Mouse (Mus musculus) embryonic facial prominence, embryonic 10.5 days (tissue): ENCODE results near the gene Ufm1. TPM values are rescaled to one million over a fixed set of nuclear protein-coding genes. Genes with fewer than 3 reads are reported as not detected.
A peak's percentile ranks its signal among the peaks of the same experiment; 100 is the strongest.

ENCODE experiments used
- DNase-seq: peaks from one replicate; pipeline ENCODE4 v3.0.0-alpha.2; 2017; ENCODE audit warnings: low spot score
- H3K27ac ChIP-seq: fragments of 300-500 bp; sonication (generic); replicated peaks from 2 replicates; pipeline ENCODE4 v1.5.1; 2016; ENCODE audit warnings: mild to moderate bottlenecking
- H3K27me3 ChIP-seq: fragments of 300-500 bp; sonication (generic); replicated peaks from 2 replicates; pipeline ENCODE4 v1.6.1; 2016; ENCODE audit warnings: low read depth, mild to moderate bottlenecking; ENCODE audit not compliant: poor library complexity, severe bottlenecking
- H3K36me3 ChIP-seq: fragments of 300-500 bp; sonication (generic); replicated peaks from 2 replicates; pipeline ENCODE4 v1.6.1; 2016; ENCODE audit warnings: mild to moderate bottlenecking, moderate library complexity
- H3K4me1 ChIP-seq: fragments of 300-500 bp; sonication (generic); 2 replicates; pipeline ENCODE4 v1.6.1; 2016
- H3K4me3 ChIP-seq: fragments of 300-500 bp; sonication (generic); 2 replicates; pipeline ENCODE4 v1.5.1; 2016; ENCODE audit warnings: mild to moderate bottlenecking, moderate library complexity
- H3K9me3 ChIP-seq: fragments of 300-500 bp; sonication (generic); 2 replicates; pipeline ENCODE4 v1.6.1; 2016; ENCODE audit warnings: mild to moderate bottlenecking
- WGBS: fragments of 180-500 bp; shearing (Covaris S2); methylation state at CpG from one replicate; pipeline ENCODE4 v1.1.7; 2016; 5-methylcytosine and 5-hydroxymethylcytosine counted together
- polyA plus RNA-seq: library from polyadenylated mRNA; unstranded; fragments of >200 nt; fragmentation: Nextera tagmentation; extraction: Ambion mirVana; gene quantifications from 2 replicates; pipeline ENCODE4 v1.2.1, GENCODE M21; 2016

Gene Ufm1
- 97.1 and 100 TPM in 2 replicates for polyA plus RNA-seq

DNA sequence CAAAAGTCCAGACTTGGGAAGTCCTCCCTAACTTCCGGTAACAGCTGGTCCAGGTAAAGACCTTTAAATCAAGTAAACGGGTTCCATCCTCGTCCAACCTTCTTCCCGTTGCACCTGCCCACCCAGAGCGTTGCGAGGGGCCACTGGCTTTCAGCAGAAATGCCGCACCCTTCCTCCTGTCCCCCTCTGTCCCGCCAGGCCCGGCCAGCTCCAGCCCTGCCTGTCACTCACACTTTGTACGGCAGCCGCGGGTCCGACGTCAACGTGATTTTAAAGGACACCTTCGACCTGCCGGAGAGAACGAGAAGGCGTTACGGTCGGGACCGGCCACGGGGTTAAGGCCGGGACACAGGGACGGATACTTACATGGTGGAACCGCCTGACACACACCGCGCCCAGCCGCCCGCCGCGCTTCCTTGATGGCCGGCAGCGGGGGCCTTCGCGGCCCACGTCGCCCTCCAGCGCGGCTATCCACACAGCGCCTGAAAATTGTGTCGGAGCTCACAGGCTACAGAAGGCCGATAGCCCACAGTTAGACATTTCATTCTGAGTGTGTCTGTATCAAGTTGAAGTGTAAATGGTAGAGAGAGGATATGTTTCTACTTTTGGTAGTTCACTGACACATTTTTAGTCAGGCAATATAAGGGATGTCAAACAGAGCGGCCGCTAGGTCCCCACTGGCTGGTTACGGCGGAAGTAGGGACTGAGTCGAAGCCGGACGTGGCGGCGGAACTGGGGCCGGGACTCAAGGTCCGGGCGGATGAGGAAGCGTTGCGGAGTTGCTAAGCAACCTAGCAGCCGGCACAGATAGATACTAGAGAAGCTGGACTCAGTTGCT lies at the start of gene Ufm1:
Gene Ufm1 (minus strand): TSS at position 448 of the 838 bp plus-strand sequence.
- Histone ChIP-seq H3K27ac (peak within 1 kb of the TSS; percentile 95), H3K4me1 (peaks cover 7% of the 10 kb centered on the region)
- under 1% methylated on average over 58 of the region's 58 CpGs for WGBS

DNA sequence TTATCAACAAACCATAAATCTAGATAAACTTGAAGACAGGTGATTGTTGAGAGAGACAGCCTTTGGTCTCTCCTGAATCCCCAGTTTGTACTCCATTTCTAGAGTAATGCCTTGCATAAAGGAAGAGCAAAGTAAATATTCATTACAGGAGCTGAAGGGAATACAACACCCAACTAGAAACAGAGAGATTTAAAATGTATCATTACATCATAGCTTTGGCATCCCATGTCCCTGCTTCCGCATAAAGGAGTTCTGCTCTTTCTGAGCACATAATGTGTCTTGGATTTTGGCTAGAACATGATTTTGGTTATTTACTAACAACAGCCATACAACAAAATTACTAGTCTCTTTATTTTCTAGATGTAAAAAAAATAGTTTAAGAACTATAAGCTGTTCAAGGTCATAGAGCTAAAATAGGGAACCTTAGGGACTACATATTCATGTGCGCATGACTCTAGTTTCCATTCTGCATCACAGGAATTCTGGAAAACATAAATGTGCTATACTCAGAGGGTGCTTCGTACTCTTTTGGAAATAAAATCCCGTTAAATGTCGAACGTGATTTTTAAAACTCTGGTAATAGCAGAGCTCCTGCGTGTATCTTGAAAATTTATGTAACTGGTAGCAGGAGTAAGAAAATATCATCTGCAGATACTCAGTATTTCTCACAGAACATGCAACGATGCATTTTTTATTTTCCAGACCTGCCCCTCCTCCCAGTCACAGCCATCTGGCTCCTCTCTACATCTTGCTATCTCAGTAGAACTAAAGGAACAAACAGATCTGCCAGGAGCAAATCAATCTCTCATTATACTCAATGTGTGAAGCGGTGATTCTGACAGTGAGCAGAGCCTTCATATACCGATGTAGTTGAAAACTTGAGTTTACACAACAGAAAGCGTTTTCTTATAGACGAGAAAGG lies 27.2 kb upstream of the Ufm1 start:
- 93% methylated on average over 12 of the region's 12 CpGs for WGBS
- peaks cover 4% of the 10 kb centered on the region; the same call in 1 of the 2 replicates for H3K9me3 ChIP-seq

More for the DNA sequence above, at the start of gene Ufm1:
- no peaks in the 10 kb centered on the region for H3K27me3 ChIP-seq
- peak; percentile 94 for DNase-seq
- H3K9me3 ChIP-seq: no peaks in the 10 kb centered on the region
- H3K36me3 ChIP-seq: peaks cover 36% of the 10 kb centered on the region
- H3K4me3 ChIP-seq: peak within 1 kb of the TSS; percentile 97

DNA sequence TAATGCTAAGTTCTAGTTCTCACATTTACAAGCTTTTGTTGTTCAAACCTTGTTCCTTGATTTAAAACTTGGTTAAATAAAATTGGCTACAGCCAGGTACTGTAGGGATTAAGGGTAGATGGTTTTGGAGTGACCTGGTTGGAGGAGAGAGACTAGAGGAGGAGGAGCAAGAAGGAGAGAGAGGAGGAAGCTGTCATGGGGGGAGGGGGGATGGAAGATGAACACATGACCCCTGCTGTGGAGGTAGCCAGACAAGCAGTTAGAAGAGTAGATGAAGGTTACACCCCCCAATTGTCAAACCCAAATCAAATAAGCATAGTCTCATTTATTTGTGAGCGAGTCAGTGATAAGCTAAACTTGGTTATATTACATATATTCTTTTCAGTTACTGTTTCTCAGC lies 8.0 kb upstream of the Ufm1 start:
- no peak overlapping the region for H3K27ac ChIP-seq
- H3K4me3 ChIP-seq: no peak overlapping the region
- DNase-seq: no peak
- H3K4me1 ChIP-seq: peaks cover 17% of the 10 kb centered on the region
- 88% methylated on average over 1 of the region's 1 CpGs for WGBS
- no peaks in the 10 kb centered on the region for H3K36me3 ChIP-seq
- H3K27me3 ChIP-seq: no peaks in the 10 kb centered on the region
- H3K9me3 ChIP-seq: no peaks in the 10 kb centered on the region

More for the DNA sequence above, 27.2 kb upstream of the Ufm1 start:
- Histone ChIP-seq H3K4me1 (no peaks in the 10 kb centered on the region), H3K4me3 (no peak overlapping the region), H3K27ac (no peak overlapping the region), H3K36me3 (no peaks in the 10 kb centered on the region), H3K27me3 (no peaks in the 10 kb centered on the region)
- DNase-seq: no peak

DNA sequence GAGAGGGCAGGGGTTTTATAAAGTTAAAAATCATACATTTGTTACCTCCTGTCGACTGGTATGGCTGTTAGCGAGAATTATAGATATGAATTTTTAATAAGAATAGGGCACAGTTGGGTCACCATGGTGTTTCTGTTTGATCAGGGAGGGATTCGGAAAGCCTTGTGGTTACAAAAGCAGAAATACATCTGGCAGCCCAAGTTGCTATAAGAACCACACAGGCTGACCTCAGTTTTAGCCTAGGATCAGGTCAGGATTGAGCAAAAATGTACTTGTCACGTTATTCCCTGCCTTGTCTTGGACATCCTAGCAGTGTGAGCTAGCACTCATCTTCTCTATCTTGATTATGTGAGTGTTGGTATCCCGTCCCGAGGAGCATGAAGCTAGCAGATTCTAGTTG lies 6.9 kb upstream of the Ufm1 start:
- H3K36me3 ChIP-seq: no peaks in the 10 kb centered on the region
- H3K27me3 ChIP-seq: no peaks in the 10 kb centered on the region
- no peak overlapping the region for H3K4me3 ChIP-seq
- WGBS: 79% methylated on average over 6 of the region's 6 CpGs
- DNase-seq: no peak
- no peak overlapping the region for H3K27ac ChIP-seq
- peaks cover 17% of the 10 kb centered on the region for H3K4me1 ChIP-seq
- no peaks in the 10 kb centered on the region for H3K9me3 ChIP-seq

DNA sequence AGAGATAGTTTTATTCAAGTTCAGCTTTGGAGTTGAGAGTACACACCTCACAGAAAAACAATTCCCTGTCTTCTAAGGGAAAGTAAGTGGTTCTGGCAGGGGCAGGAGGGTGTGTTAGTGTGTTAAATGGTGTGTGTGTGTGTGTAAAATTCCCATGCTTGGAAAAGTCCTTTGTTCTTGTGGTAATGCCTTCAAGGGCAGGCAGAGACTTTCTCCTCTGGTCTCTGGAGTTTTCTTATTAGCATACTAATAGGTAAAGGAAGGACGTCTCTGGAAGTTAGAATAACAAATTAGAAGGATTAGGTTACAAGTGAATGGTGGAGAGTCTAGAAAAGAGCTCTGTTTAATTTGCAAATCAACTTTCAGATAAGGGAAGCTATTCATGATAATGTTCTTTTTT lies 5.6 kb upstream of the Ufm1 start:
- Histone ChIP-seq H3K4me3 (no peak overlapping the region), H3K27me3 (no peaks in the 10 kb centered on the region), H3K9me3 (no peaks in the 10 kb centered on the region), H3K27ac (peak overlapping the region; percentile 72), H3K36me3 (no peaks in the 10 kb centered on the region), H3K4me1 (peaks cover 17% of the 10 kb centered on the region)
- DNase-seq: no peak
- WGBS: 8% methylated on average over 1 of the region's 1 CpGs

DNA sequence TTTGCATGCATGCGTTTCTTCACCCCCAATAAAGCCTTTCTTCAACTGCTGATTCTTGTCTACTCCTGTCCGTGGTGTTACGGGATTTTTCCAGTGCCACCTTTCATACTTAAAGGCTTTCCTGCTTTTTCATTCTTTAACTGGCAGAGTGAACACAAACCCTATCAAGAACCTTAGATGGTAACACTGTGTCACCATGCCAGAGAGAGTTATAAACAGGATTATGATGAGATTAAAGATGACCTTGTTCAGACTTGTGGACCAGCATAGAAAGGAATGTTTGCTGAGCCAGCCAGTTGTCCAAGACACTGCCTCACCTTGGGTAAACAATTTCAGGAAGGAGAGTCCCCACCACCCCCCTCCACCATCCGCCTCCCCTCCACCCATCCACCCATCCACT lies 4.6 kb upstream of the Ufm1 start:
- H3K4me3 ChIP-seq: no peak overlapping the region
- H3K4me1 ChIP-seq: peaks cover 17% of the 10 kb centered on the region
- 84% methylated on average over 4 of the region's 4 CpGs for WGBS

DNA sequence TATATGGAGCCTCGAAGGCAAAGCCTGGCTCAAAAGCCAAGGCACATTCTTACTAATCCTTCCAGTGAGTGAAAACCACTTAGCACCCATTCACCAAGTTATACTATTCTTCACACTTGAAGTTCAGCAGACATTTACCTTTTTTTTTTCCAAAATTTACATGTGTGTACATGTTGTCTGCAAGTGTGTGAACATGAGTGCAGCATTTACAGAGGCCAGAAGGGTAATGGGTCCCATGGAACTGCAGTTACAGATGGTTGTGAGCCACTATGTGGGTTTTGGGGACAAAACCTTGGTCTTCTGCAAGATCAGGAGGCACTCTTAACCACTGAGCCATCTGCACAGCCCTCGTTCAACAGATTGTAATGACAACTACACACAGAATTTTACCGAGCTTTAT lies 8.8 kb downstream of the Ufm1 start:
- Histone ChIP-seq H3K4me3 (no peak overlapping the region), H3K36me3 (peaks cover 42% of the 10 kb centered on the region), H3K27me3 (no peaks in the 10 kb centered on the region), H3K27ac (no peak overlapping the region), H3K9me3 (no peaks in the 10 kb centered on the region), H3K4me1 (no peaks in the 10 kb centered on the region)
- DNase-seq: no peak
- WGBS: 88% methylated on average over 3 of the region's 3 CpGs

More for the DNA sequence above, 4.6 kb upstream of the Ufm1 start:
- no peaks in the 10 kb centered on the region for H3K36me3 ChIP-seq
- no peaks in the 10 kb centered on the region for H3K9me3 ChIP-seq
- H3K27me3 ChIP-seq: no peaks in the 10 kb centered on the region
- DNase-seq: no peak
- H3K27ac ChIP-seq: no peak overlapping the region

DNA sequence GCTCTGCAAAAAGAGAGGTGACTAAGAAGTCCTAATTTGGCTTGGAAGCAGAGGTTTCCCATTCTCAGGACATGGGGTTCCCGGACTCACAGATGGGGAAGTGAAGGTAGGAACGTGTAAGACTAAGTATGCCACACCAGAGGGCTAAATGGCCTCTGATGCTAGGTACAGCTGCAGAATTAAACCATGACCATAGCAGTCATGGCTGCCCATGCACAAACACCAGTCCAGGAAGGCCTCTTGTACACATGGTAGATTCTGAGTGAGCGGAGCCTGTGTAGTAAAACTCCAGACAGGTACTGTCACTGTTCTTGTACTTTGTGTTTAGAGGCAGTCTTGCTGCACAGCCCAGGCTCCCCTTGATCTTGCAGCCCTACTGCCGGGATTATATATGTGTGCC lies 9.4 kb downstream of the Ufm1 start:
- DNase-seq: no peak
- WGBS: 84% methylated on average over 4 of the region's 4 CpGs

DNA sequence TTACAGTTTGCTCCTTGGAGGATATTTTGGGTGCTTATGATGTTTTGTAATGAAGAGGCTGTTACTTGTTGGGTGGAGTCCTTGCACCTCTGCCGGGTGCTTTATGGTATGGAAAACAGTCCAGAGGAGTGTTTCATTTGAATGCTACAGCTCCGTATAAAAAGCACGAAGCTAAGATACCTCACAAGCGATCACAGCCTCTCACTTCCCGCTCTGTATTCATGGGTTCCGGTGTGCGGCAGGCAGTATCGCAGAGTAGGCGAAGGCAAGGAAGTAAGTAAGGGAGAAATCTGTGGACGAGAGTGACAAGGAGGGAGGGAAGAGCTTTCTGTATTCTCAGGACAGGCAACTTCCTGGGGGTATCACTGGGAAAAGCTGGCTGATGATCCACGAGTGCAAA lies 15.4 kb downstream of the Ufm1 start:
- Histone ChIP-seq H3K36me3 (no peaks in the 10 kb centered on the region), H3K4me3 (no peak overlapping the region)
- 78% methylated on average over 11 of the region's 11 CpGs for WGBS

More for the DNA sequence above, 9.4 kb downstream of the Ufm1 start:
- Histone ChIP-seq H3K9me3 (no peaks in the 10 kb centered on the region), H3K4me3 (no peak overlapping the region), H3K4me1 (no peaks in the 10 kb centered on the region), H3K36me3 (peaks cover 36% of the 10 kb centered on the region), H3K27me3 (no peaks in the 10 kb centered on the region), H3K27ac (no peak overlapping the region)

DNA sequence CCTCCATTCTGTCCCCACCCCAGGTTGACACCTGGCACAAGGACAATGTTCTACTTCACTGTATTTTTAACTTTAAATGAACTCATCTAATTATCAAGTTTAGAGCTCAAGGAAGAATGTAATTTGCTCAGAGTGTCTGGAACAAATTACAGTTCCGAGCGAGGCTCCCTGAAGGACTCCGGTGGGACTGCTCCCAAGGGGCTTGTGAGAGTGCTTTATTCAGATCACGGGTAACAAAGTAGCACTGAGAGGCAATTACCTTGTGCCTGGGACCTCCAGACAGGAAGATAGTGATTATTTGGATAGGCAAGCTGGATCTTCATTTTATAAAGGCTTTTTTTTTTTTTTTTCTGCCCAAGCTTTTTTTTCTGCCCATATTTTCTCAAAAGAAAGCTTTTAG lies 15.9 kb downstream of the Ufm1 start:
- 39% methylated on average over 4 of the region's 4 CpGs for WGBS
- Histone ChIP-seq H3K27ac (no peak overlapping the region), H3K36me3 (no peaks in the 10 kb centered on the region), H3K9me3 (no peaks in the 10 kb centered on the region), H3K27me3 (no peaks in the 10 kb centered on the region), H3K4me1 (no peaks in the 10 kb centered on the region), H3K4me3 (no peak overlapping the region)
- DNase-seq: no peak

More for the DNA sequence above, 15.4 kb downstream of the Ufm1 start:
- no peak overlapping the region for H3K27ac ChIP-seq
- H3K4me1 ChIP-seq: no peaks in the 10 kb centered on the region
- no peaks in the 10 kb centered on the region for H3K27me3 ChIP-seq
- no peaks in the 10 kb centered on the region for H3K9me3 ChIP-seq
- no peak for DNase-seq

DNA sequence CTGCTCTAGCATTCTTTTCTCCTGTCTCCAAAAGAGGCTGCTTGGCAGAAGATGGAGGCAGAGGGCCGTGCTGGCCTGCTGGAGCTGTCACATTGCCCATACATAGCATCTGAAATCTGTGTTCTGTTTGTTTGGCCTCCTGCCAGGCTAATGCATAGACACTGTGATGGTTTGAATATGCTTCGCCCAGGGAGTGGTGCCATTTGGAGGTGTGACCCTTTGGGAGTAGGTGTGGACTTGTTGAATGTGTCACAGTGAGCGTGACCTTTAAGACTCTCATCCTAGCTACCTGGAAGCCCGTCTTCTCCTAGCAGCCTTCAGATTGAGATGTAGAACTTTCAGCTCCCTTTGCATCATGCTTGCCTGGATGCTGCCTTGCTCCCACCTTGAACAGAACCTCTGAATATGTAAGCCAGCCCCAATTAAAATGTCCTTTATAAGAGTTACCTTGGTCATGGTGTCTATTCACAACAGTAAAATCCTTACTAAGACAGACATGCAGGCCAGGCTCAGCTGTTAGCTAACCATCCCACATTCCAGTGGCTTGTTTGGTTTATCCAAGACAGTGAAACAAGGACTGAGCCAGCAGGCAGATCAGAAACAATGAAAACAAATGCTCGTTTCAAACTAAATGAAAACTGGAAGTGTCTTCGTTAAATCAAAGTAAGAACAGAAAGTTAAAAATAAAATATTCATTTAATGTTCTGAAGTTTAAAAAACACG lies 17.3 kb downstream of the Ufm1 start:
- Histone ChIP-seq H3K27me3 (no peaks in the 10 kb centered on the region), H3K36me3 (no peaks in the 10 kb centered on the region), H3K4me3 (no peak overlapping the region), H3K27ac (no peak overlapping the region), H3K4me1 (no peaks in the 10 kb centered on the region), H3K9me3 (no peaks in the 10 kb centered on the region)
- WGBS: 81% methylated on average over 7 of the region's 7 CpGs
- no peak for DNase-seq

DNA sequence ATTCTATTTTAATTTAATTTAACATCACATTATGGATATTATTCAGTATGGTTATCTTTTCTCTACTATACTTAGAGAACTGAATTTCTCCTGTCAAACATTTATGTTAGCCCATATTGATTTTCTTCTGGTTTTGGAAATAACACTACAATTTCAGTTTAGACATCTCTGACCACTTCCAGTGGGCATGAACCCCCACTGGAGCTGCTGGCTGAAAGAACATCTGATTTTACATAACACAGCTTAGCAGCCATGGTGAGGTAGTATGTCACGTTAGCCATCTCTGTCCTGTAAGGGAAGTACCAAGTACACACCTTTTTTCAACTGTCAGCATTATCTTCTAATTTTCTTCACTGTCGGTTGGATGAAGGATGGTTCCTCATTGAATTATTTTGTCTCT lies 18.8 kb downstream of the Ufm1 start, which contains the start of gene Gm10985:
Gene Gm10985 (plus strand): TSS at position 301 of the 400 bp plus-strand sequence.
- Histone ChIP-seq H3K4me3 (no peak within 1 kb of the TSS), H3K9me3 (no peaks in the 10 kb centered on the region), H3K4me1 (no peaks in the 10 kb centered on the region), H3K27me3 (no peaks in the 10 kb centered on the region), H3K36me3 (no peaks in the 10 kb centered on the region), H3K27ac (no peak within 1 kb of the TSS)
- no peak for DNase-seq
- 83% methylated on average over 2 of the region's 2 CpGs for WGBS
